In the genomic region with DNA sequence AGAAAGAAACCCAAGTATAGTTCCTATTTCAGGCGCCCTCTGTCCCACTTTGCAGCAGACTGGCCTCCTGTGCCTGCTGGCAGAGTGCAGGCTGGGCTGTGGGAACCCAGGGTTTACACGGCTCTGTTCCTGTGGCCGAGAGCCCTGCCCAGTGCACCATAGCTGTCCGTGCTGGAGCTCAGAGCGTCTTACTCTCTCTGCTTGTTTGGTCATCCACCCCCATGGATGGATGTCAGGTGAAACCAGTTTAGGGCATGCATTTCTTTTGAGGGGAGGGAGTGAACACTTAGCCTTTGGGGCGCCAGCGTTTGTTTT, we compare ENCODE assay signal across 8 mouse cellular contexts.
DNase-seq lines count a peak whose midpoint lies in the region; ATAC-seq and TF ChIP-seq lines count a peak whose summit lies in the region.

No protein-coding gene starts in this region.

- ATAC-seq in embryonic facial prominence, embryonic 13.5 days (ENCODE audit: insufficient number of reproducible peaks, insufficient read depth, low FRiP score, low TSS enrichment, low read depth) = no peak
- peak; percentile 24; the same call in 1 of the 2 replicates for ATAC-seq in lung, embryonic 16.5 days (ENCODE audit: low read depth)
- ATAC-seq in hindbrain, postnatal 0 days = peak; percentile 41
- ATAC-seq in stomach, embryonic 15.5 days (ENCODE audit: insufficient read depth, low FRiP score, low read depth) = peak; percentile 55; the same call in 1 of the 2 replicates

- no peak overlapping the region for H3K9ac ChIP-seq in embryonic facial prominence, embryonic 13.5 days
- no peak overlapping the region for H3K9ac ChIP-seq in lung, embryonic 16.5 days (ENCODE audit: low read length)
- no peak overlapping the region for H3K9ac ChIP-seq in hindbrain, postnatal 0 days (replicated peaks; ENCODE audit: low read length)
- no peak overlapping the region for H3K9ac ChIP-seq in stomach, embryonic 15.5 days

- DNase-seq in embryonic facial prominence, embryonic 10.5 days (ENCODE audit: low spot score) = no peak
- DNase-seq in lung, adult 18-20 months = no peak
- no peak for DNase-seq in hindbrain, postnatal 0 days (ENCODE audit: low spot score)
- DNase-seq in heart, adult 11 months = no peak
- DNase-seq in ovary, postnatal 36 days (ENCODE audit: low spot score) = no peak

- 84% methylated on average over 7 of the region's 7 CpGs for WGBS in embryonic facial prominence, embryonic 13.5 days
- WGBS in embryonic facial prominence, embryonic 10.5 days = 85% methylated on average over 7 of the region's 7 CpGs
- 79% methylated on average over 7 of the region's 7 CpGs for WGBS in lung, embryonic 16.5 days
- 56% methylated on average over 7 of the region's 7 CpGs for WGBS in hindbrain, postnatal 0 days
- WGBS in stomach, embryonic 15.5 days = 53% methylated on average over 7 of the region's 7 CpGs

- no peaks in the 10 kb centered on the region for H3K9me3 ChIP-seq in embryonic facial prominence, embryonic 13.5 days
- H3K9me3 ChIP-seq in embryonic facial prominence, embryonic 10.5 days = no peaks in the 10 kb centered on the region
- H3K9me3 ChIP-seq in lung, embryonic 16.5 days (ENCODE audit: control insufficient read depth, low read length) = no peaks in the 10 kb centered on the region
- no peaks in the 10 kb centered on the region for H3K9me3 ChIP-seq in hindbrain, postnatal 0 days (ENCODE audit: low read length)
- H3K9me3 ChIP-seq in stomach, embryonic 15.5 days = no peaks in the 10 kb centered on the region

- H3K4me2 ChIP-seq in embryonic facial prominence, embryonic 13.5 days = no peak overlapping the region
- H3K4me2 ChIP-seq in lung, embryonic 16.5 days (ENCODE audit: low read depth, low read length) = no peak overlapping the region
- H3K4me2 ChIP-seq in hindbrain, postnatal 0 days (ENCODE audit: low read depth, low read length) = no peak overlapping the region
- peak overlapping the region; percentile 29 for H3K4me2 ChIP-seq in stomach, embryonic 15.5 days

- H3K4me1 ChIP-seq in embryonic facial prominence, embryonic 13.5 days = peaks cover 28% of the 10 kb centered on the region
- peaks cover 12% of the 10 kb centered on the region for H3K4me1 ChIP-seq in embryonic facial prominence, embryonic 10.5 days
- peaks cover 21% of the 10 kb centered on the region for H3K4me1 ChIP-seq in lung, embryonic 16.5 days (replicated peaks; ENCODE audit: control insufficient read depth, insufficient read depth, low read length)
- H3K4me1 ChIP-seq in hindbrain, postnatal 0 days (ENCODE audit: insufficient read depth, low read length) = peaks cover 33% of the 10 kb centered on the region
- H3K4me1 ChIP-seq in stomach, embryonic 15.5 days = peaks cover 29% of the 10 kb centered on the region

- H3K4me3 ChIP-seq in embryonic facial prominence, embryonic 13.5 days = no peak overlapping the region
- no peak overlapping the region for H3K4me3 ChIP-seq in embryonic facial prominence, embryonic 10.5 days
- no peak overlapping the region for H3K4me3 ChIP-seq in lung, embryonic 16.5 days (ENCODE audit: low read length)
- no peak overlapping the region for H3K4me3 ChIP-seq in hindbrain, postnatal 0 days (ENCODE audit: low read length)
- H3K4me3 ChIP-seq in stomach, embryonic 15.5 days (replicated peaks) = 0 out of 2 replicates have a peak overlapping the region, but pooled peaks have one; percentile 11

- H3K36me3 ChIP-seq in embryonic facial prominence, embryonic 13.5 days = peaks cover 18% of the 10 kb centered on the region
- peaks cover 49% of the 10 kb centered on the region for H3K36me3 ChIP-seq in embryonic facial prominence, embryonic 10.5 days (replicated peaks)
- H3K36me3 ChIP-seq in lung, embryonic 16.5 days (ENCODE audit: control insufficient read depth, insufficient read depth, low read length) = peaks cover 6% of the 10 kb centered on the region
- peaks cover 7% of the 10 kb centered on the region; the same call in 1 of the 2 replicates for H3K36me3 ChIP-seq in hindbrain, postnatal 0 days (ENCODE audit: insufficient read depth, low read length)
- peaks cover 6% of the 10 kb centered on the region; the same call in 1 of the 2 replicates for H3K36me3 ChIP-seq in stomach, embryonic 15.5 days

- TF ChIP-seq CTCF in hindbrain, postnatal 0 days (IDR thresholded peaks at IDR 0.05; ENCODE audit: low read depth) = no peak

- H3K27me3 ChIP-seq in embryonic facial prominence, embryonic 13.5 days = no peaks in the 10 kb centered on the region
- H3K27me3 ChIP-seq in embryonic facial prominence, embryonic 10.5 days (replicated peaks; ENCODE audit: low read depth, poor library complexity, severe bottlenecking) = no peaks in the 10 kb centered on the region
- H3K27me3 ChIP-seq in lung, embryonic 16.5 days (ENCODE audit: control insufficient read depth, insufficient read depth, low read depth, low read length) = no peaks in the 10 kb centered on the region
- no peaks in the 10 kb centered on the region for H3K27me3 ChIP-seq in hindbrain, postnatal 0 days (ENCODE audit: insufficient read depth, low read length)
- H3K27me3 ChIP-seq in stomach, embryonic 15.5 days (replicated peaks) = no peaks in the 10 kb centered on the region

- 0 out of 2 replicates have a peak overlapping the region, but pooled peaks have one; percentile 14 for H3K27ac ChIP-seq in embryonic facial prominence, embryonic 13.5 days
- no peak overlapping the region for H3K27ac ChIP-seq in embryonic facial prominence, embryonic 10.5 days (replicated peaks)
- H3K27ac ChIP-seq in lung, embryonic 16.5 days (ENCODE audit: low read length) = no peak overlapping the region
- H3K27ac ChIP-seq in hindbrain, postnatal 0 days = peak overlapping the region; percentile 52
- H3K27ac ChIP-seq in stomach, embryonic 15.5 days = peak overlapping the region; percentile 84

Comparison
In these comparisons a context has a peak if more than half of its experiments do, and no peak if none do; other contexts are left out.
1. H3K27ac ChIP-seq: peak in embryonic facial prominence, embryonic 13.5 days (single experiment), hindbrain, postnatal 0 days (single experiment) and stomach, embryonic 15.5 days (single experiment); none in embryonic facial prominence, embryonic 10.5 days (single experiment) and lung, embryonic 16.5 days (single experiment).